In the genomic region with DNA sequence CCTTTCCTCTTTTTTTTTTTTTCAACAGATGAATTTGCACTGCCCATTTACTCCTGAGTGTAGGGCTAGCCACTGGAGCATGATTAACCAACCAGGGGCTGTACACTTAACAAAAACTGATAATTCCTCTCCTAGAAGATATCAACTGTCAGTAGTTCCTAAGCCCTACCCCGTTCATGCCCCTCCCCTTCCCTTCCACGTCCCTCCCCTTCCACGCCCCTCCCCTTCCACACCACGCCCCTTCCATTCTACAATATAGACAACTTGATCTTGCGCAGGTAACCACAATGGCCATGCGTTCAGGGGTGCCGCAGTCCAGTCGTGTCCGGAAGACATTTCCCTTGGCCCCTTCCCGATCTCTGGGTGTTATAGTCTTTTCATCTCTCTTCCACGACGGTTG, we compare ENCODE assay signal across 16 mouse cellular contexts.
"Had no signal": no experiment of that assay in that cellular context is flagged by ENCODE, and none has a peak within 500 bp of the region (broad histone marks: within the 10 kb centered on the region; RNA-seq: fewer than 3 reads in every experiment).

No protein-coding gene starts in this region.

- ATAC-seq: intestine, postnatal 0 days; midbrain, embryonic 13.5 days had no signal

- H3K4me2 ChIP-seq: kidney, embryonic 15.5 days; liver, embryonic 11.5 days; midbrain, embryonic 13.5 days had no signal

- H3K9ac ChIP-seq: kidney, embryonic 15.5 days; midbrain, embryonic 13.5 days had no signal

- H3K27ac ChIP-seq: kidney, embryonic 15.5 days; left cerebral cortex, adult 2 months; midbrain, embryonic 10.5 days; midbrain, embryonic 13.5 days; stomach, postnatal 0 days had no signal

- H3K9me3 ChIP-seq: kidney, embryonic 15.5 days; midbrain, embryonic 10.5 days; midbrain, embryonic 13.5 days had no signal

- H3K27me3 ChIP-seq: kidney, embryonic 15.5 days had no signal

- H3K4me3 ChIP-seq: kidney, embryonic 15.5 days; left cerebral cortex, adult 2 months; midbrain, embryonic 10.5 days; midbrain, embryonic 13.5 days had no signal

- DNase-seq: kidney, adult 8-10 months; kidney, postnatal 10 days; kidney, postnatal 36 days; layer of hippocampus, postnatal 36 days; lung, adult 2 months; lung, postnatal 14 days; lung, postnatal 4 days; thymus, adult 2 months; thymus, postnatal 14 days had no signal

- H3K36me3 ChIP-seq: kidney, embryonic 15.5 days; midbrain, embryonic 10.5 days; midbrain, embryonic 13.5 days had no signal
